ENCODE assay signal across 9 mouse cellular contexts in the genomic region with DNA sequence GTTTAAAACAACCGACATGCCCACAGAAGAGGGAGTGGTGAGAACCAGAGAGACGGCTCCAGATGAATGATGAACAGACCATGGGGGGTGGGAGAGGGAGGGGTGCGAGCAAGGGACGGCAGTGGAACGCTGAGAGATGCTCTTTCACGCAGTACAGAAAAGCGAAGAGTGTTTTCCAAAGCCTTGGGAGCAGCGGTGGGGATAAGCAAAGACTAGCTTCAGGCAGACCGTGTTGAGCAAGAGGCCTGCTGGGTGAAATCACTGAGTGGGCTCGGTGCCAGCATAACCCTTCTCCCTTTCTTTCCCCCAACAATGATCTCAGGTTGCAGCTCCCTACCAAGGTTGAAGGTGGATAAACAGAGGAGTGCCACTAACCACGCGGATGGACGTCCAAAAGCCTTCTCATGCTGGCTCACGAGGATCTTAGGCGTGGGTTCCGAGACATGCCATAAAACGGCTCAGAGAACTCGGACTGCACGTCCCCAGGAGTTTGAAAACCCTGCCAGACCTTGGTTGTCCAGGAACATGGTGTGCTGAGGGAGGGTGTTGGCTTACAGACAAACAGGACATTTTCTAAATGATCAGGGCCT.
DNase-seq lines count a peak whose midpoint lies in the region; ATAC-seq and TF ChIP-seq lines count a peak whose summit lies in the region.
"Had no signal": no experiment of that assay in that cellular context is flagged by ENCODE, and none has a peak within 500 bp of the region (broad histone marks: within the 10 kb centered on the region; RNA-seq: fewer than 3 reads in every experiment).

No protein-coding gene starts in this region.

- 79% methylated on average over 19 of the region's 19 CpGs for WGBS in heart, embryonic 10.5 days
- WGBS in heart, embryonic 16.5 days: 66% methylated on average over 19 of the region's 19 CpGs
- WGBS in lung, adult 2 months: 45% methylated on average over 19 of the region's 19 CpGs

- H3K27ac ChIP-seq in heart, embryonic 10.5 days: no peak overlapping the region
- H3K27ac ChIP-seq in heart, embryonic 16.5 days (ENCODE audit: low read length): no peak overlapping the region
- H3K27ac ChIP-seq: neural tube, embryonic 12.5 days had no signal

- no peak overlapping the region for H3K4me2 ChIP-seq in heart, embryonic 16.5 days (ENCODE audit: low read depth, low read length)
- H3K4me2 ChIP-seq: neural tube, embryonic 12.5 days had no signal

- H3K4me1 ChIP-seq in heart, embryonic 10.5 days: peaks cover 10% of the 10 kb centered on the region; the same call in 1 of the 2 replicates
- H3K4me1 ChIP-seq in heart, embryonic 16.5 days (ENCODE audit: control insufficient read depth, insufficient read depth, low read length): peaks cover 7% of the 10 kb centered on the region
- no peaks in the 10 kb centered on the region for H3K4me1 ChIP-seq in lung, adult 2 months (ENCODE audit: control insufficient read depth, insufficient read depth, low read length)

- no peak for TF ChIP-seq CTCF in lung, adult 2 months (IDR thresholded peaks at IDR 0.05; ENCODE audit: insufficient read depth, low read length)

- DNase-seq in heart, adult 8-10 months (ENCODE audit: low spot score): peak; percentile 71
- no peak for DNase-seq in heart, embryonic 10.5 days (ENCODE audit: low spot score)
- peak; percentile 60 to 66 for DNase-seq in adrenal gland, postnatal 36 days
- DNase-seq in lung, adult 2 months: peak; percentile 18
- DNase-seq in urinary bladder, postnatal 36 days (ENCODE audit: low spot score in 2 of 2): peak; percentile 50 to 83
- DNase-seq in spleen, postnatal 10 days (ENCODE audit: low spot score in 2 of 2): no peak
- DNase-seq in retina, postnatal 1 day: no peak

- peak; percentile 40; the same call in 1 of the 2 replicates for ATAC-seq in heart, embryonic 16.5 days (replicated peaks; ENCODE audit: extremely low read depth, insufficient read depth, low FRiP score)

- no peak overlapping the region for H3K9ac ChIP-seq in heart, embryonic 16.5 days (ENCODE audit: low read length)
- H3K9ac ChIP-seq: neural tube, embryonic 12.5 days had no signal

- no peaks in the 10 kb centered on the region for H3K36me3 ChIP-seq in heart, embryonic 10.5 days
- no peaks in the 10 kb centered on the region for H3K36me3 ChIP-seq in heart, embryonic 16.5 days (ENCODE audit: control insufficient read depth, insufficient read depth)
- H3K36me3 ChIP-seq: neural tube, embryonic 12.5 days had no signal

- H3K9me3 ChIP-seq in heart, embryonic 10.5 days: no peaks in the 10 kb centered on the region
- no peaks in the 10 kb centered on the region for H3K9me3 ChIP-seq in heart, embryonic 16.5 days (replicated peaks; ENCODE audit: control insufficient read depth, low read length)
- H3K9me3 ChIP-seq: neural tube, embryonic 12.5 days had no signal

- TF ChIP-seq POLR2A in lung, adult 2 months (IDR thresholded peaks at IDR 0.05; ENCODE audit: borderline replicate concordance, extremely low read depth, low read depth, low read length): no peak

- H3K4me3 ChIP-seq in heart, embryonic 10.5 days: no peak overlapping the region
- no peak overlapping the region for H3K4me3 ChIP-seq in heart, embryonic 16.5 days (ENCODE audit: low read length)
- no peak overlapping the region for H3K4me3 ChIP-seq in lung, adult 2 months (replicated peaks; ENCODE audit: extremely low read depth, low read depth, low read length)
- H3K4me3 ChIP-seq: neural tube, embryonic 12.5 days had no signal

- H3K27me3 ChIP-seq in heart, embryonic 10.5 days (ENCODE audit: insufficient read depth, poor library complexity, severe bottlenecking): peaks cover 6% of the 10 kb centered on the region
- no peaks in the 10 kb centered on the region for H3K27me3 ChIP-seq in heart, embryonic 16.5 days (ENCODE audit: control insufficient read depth, insufficient read depth, low read length)
- H3K27me3 ChIP-seq: neural tube, embryonic 12.5 days had no signal

Comparison
In these comparisons a context has a peak if more than half of its experiments do, and no peak if none do; other contexts are left out.
1. DNase-seq: peak in heart, adult 8-10 months (single experiment), adrenal gland, postnatal 36 days (2 of 2), lung, adult 2 months (single experiment) and urinary bladder, postnatal 36 days (2 of 2); none in heart, embryonic 10.5 days (single experiment), spleen, postnatal 10 days (0 of 2) and retina, postnatal 1 day (single experiment).